Mouse (Mus musculus) forebrain, embryonic 11.5 days (tissue): ENCODE measurements around the gene Jag2. TPM values are rescaled to one million over a fixed set of nuclear protein-coding genes. Genes with fewer than 3 reads are reported as not detected.

Source experiments
- ATAC-seq: fragments of 200-750 bp; cut with Nextera tagmentation; replicated peaks from 2 replicates; pipeline ENCODE4 v1.8.0; 2017; ENCODE audit warnings: moderate TSS enrichment; ENCODE audit not compliant: low FRiP score
- DNase-seq: peaks from one replicate; pipeline ENCODE4 v3.0.0-alpha.2; 2017; ENCODE audit warnings: low spot score
- H3K27ac ChIP-seq: fragments of 300-500 bp; sonication (generic); 2 replicates; pipeline ENCODE4 v1.5.1; 2014; ENCODE audit warnings: low read depth, low read length
- H3K27me3 ChIP-seq: fragments of 300-500 bp; sonication (generic); 2 replicates; pipeline ENCODE4 v1.6.1; 2014; ENCODE audit warnings: mild to moderate bottlenecking, low read length, mixed read lengths; ENCODE audit not compliant: control insufficient read depth, insufficient read depth
- H3K36me3 ChIP-seq: fragments of 300-500 bp; sonication (generic); 2 replicates; pipeline ENCODE4 v1.6.1; 2014; ENCODE audit warnings: mild to moderate bottlenecking, low read length, moderate library complexity, mixed read lengths; ENCODE audit not compliant: control insufficient read depth, insufficient read depth
- H3K4me1 ChIP-seq: fragments of 300-500 bp; sonication (generic); replicated peaks from 2 replicates; pipeline ENCODE4 v1.6.1; 2014; ENCODE audit warnings: low read length, mixed read lengths; ENCODE audit not compliant: control insufficient read depth, insufficient read depth
- H3K4me2 ChIP-seq: fragments of 300-500 bp; sonication (generic); 2 replicates; pipeline ENCODE4 v1.6.1; 2014; ENCODE audit warnings: low read depth, mild to moderate bottlenecking, low read length, moderate library complexity, mixed read lengths; ENCODE audit not compliant: severe bottlenecking
- H3K4me3 ChIP-seq: fragments of 300-500 bp; sonication (generic); 2 replicates; pipeline ENCODE4 v1.5.1; 2014; ENCODE audit warnings: low read depth, low read length
- H3K9ac ChIP-seq: fragments of 300-500 bp; sonication (generic); 2 replicates; pipeline ENCODE4 v1.6.1; 2014; ENCODE audit warnings: low read length
- H3K9me3 ChIP-seq: fragments of 300-500 bp; sonication (generic); 2 replicates; pipeline ENCODE4 v1.6.1; 2016; ENCODE audit warnings: low read length, mixed read lengths; ENCODE audit not compliant: control insufficient read depth
- WGBS: fragments of 180-500 bp; shearing (Covaris S2); extraction: QIAGEN DNeasy Blood & Tissue Kit; methylation state at CpG from one replicate; pipeline ENCODE4 v1.1.7; 2014; 5-methylcytosine and 5-hydroxymethylcytosine counted together
- polyA plus RNA-seq: library from polyadenylated mRNA; unstranded; fragments of >200 nt; fragmentation: Nextera tagmentation; extraction: Ambion mirVana; gene quantifications from 2 replicates; pipeline ENCODE4 v1.2.1, GENCODE M21; 2014

Gene Jag2
- polyA plus RNA-seq: 3.2 and 4.3 TPM in 2 replicates

DNA sequence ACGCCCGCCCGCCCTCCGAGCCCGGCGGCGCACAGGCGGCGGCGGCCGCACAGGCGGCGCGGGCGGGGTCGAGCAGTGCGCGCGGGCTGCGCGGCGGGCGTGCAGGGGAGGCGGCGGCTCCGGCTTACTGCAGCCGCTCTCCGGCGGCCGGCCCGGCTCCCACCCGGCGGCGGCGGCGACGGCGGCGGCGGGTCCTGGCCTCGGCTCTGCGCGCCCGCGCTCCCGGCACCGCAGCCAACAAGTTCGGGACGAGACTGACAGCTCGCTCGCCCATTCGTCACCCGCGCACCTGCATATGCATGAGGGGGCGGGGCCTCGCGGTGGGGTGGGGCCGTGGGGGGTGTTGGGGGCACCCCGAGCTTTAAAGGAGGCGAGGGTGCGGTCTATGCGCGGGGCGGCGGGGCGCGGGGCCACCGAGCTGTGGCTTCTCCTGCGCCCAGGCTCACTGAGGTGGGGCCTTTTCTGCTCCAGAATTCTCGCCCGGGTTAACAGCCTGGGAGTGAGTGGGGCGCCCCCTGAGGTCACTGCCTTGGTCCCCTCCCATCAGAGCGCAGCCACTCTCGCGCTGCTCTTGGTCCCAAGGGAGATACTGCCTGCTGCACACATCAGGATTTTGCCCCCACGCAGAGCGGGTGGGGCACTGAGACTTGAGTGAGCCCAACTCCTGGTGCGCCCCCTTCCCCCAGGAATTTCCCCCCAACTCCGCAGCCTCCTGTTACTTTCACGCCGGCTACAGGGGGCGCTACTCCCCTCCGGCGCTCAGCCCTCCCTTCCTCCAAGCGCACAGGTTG, at the start of gene Jag2:
Jag2 (minus strand) TSS at position 215 of the 791 bp plus-strand sequence.
- Histone ChIP-seq H3K9ac (peak within 1 kb of the TSS; percentile 51), H3K9me3 (no peaks in the 10 kb centered on the region), H3K27me3 (peaks cover 33% of the 10 kb centered on the region), H3K36me3 (no peaks in the 10 kb centered on the region), H3K4me2 (peak within 1 kb of the TSS; percentile 82), H3K27ac (no peak within 1 kb of the TSS), H3K4me3 (peak within 1 kb of the TSS; percentile 54), H3K4me1 (peaks cover 13% of the 10 kb centered on the region; the same call in 1 of the 2 replicates)
- DNase-seq (peak; percentile 79), ATAC-seq (peak; percentile 45)
- WGBS: under 1% methylated on average over 50 of the region's 85 CpGs

- Histone ChIP-seq H3K27ac (no peak overlapping the region), H3K4me1 (no peaks in the 10 kb centered on the region; the same call in 1 of the 2 replicates), H3K27me3 (no peaks in the 10 kb centered on the region), H3K4me2 (peak overlapping the region; percentile 84), H3K9ac (peak overlapping the region; percentile 84), H3K4me3 (peak overlapping the region; percentile 71), H3K36me3 (peaks cover 4% of the 10 kb centered on the region), H3K9me3 (no peaks in the 10 kb centered on the region)
- DNase-seq (no peak), ATAC-seq (no peak; the same call in 1 of the 2 replicates)
- 45% methylated on average over 12 of the region's 12 CpGs for WGBS
These were observed 47.6 kb upstream of the Jag2 start for GRCm38 (mm10) chr12:112977156-112977555.

GRCm38 (mm10) chr12:112976371-112977073, 46.9 kb upstream of the Jag2 start, which contains the start of gene Btbd6:
Gene Btbd6, plus strand, starts transcription at chr12:112976482.
- Histone ChIP-seq H3K27me3 (no peaks in the 10 kb centered on the region), H3K9ac (peak within 1 kb of the TSS; percentile 84), H3K36me3 (peaks cover 4% of the 10 kb centered on the region), H3K4me2 (peak within 1 kb of the TSS; percentile 84), H3K4me1 (no peaks in the 10 kb centered on the region; the same call in 1 of the 2 replicates), H3K9me3 (no peaks in the 10 kb centered on the region), H3K27ac (peak within 1 kb of the TSS; percentile 41), H3K4me3 (peak within 1 kb of the TSS; percentile 71)
- DNase-seq: peak; percentile 93
- peak; percentile 95 for ATAC-seq
- WGBS: under 1% methylated on average over 78 of the region's 80 CpGs

- Histone ChIP-seq H3K4me2 (no peak overlapping the region), H3K4me3 (no peak overlapping the region), H3K27ac (no peak overlapping the region), H3K9me3 (no peaks in the 10 kb centered on the region), H3K27me3 (no peaks in the 10 kb centered on the region), H3K36me3 (peaks cover 6% of the 10 kb centered on the region), H3K9ac (no peak overlapping the region), H3K4me1 (no peaks in the 10 kb centered on the region; the same call in 1 of the 2 replicates)
- WGBS: 91% methylated on average over 9 of the region's 9 CpGs
- DNase-seq (no peak), ATAC-seq (no peak)
These were observed 45.2 kb upstream of the Jag2 start for GRCm38 (mm10) chr12:112974736-112975135.

DNA sequence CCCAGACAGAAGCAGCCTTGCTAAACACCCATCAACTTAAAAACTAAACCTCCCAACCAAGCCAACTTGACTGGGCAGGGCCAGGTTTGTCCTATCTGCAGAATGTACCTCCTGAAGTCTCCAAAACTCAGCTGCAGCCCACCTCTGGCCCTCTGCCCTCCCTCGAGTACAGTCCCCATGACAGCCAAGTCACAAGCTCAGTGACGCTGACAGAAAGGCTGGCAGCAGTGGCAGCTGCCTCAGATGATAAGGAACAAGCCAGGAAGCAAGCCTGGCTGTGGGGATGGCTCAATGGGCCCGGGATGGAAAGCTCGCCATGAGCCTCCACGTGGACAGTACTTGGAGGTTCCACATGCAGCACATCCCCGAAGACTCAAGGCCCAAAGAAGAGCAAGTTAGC, 40.0 kb upstream of the Jag2 start:
- H3K4me3 ChIP-seq: no peak overlapping the region
- ATAC-seq (no peak), DNase-seq (no peak)
- no peak overlapping the region for H3K4me2 ChIP-seq
- H3K9ac ChIP-seq: no peak overlapping the region
- WGBS: 93% methylated on average over 6 of the region's 6 CpGs
- peaks cover 15% of the 10 kb centered on the region; the same call in 1 of the 2 replicates for H3K36me3 ChIP-seq
- H3K4me1 ChIP-seq: no peaks in the 10 kb centered on the region
- no peak overlapping the region for H3K27ac ChIP-seq
- no peaks in the 10 kb centered on the region for H3K27me3 ChIP-seq
- no peaks in the 10 kb centered on the region for H3K9me3 ChIP-seq

GRCm38 (mm10) chr12:112968943-112969342, 39.4 kb upstream of the Jag2 start:
- H3K27me3 ChIP-seq: no peaks in the 10 kb centered on the region
- H3K9me3 ChIP-seq: no peaks in the 10 kb centered on the region
- no peak overlapping the region for H3K4me2 ChIP-seq
- DNase-seq: no peak
- H3K9ac ChIP-seq: no peak overlapping the region
- no peak for ATAC-seq
- H3K27ac ChIP-seq: no peak overlapping the region
- peaks cover 18% of the 10 kb centered on the region; the same call in 1 of the 2 replicates for H3K36me3 ChIP-seq
- H3K4me3 ChIP-seq: no peak overlapping the region
- 81% methylated on average over 8 of the region's 8 CpGs for WGBS
- no peaks in the 10 kb centered on the region for H3K4me1 ChIP-seq

- no peak for ATAC-seq
These were observed 36.2 kb upstream of the Jag2 start for GRCm38 (mm10) chr12:112965783-112966182.

GRCm38 (mm10) chr12:112961872-112962271, 32.3 kb upstream of the Jag2 start:
- Histone ChIP-seq H3K4me3 (no peak overlapping the region), H3K9me3 (no peaks in the 10 kb centered on the region), H3K27ac (no peak overlapping the region), H3K36me3 (peaks cover 19% of the 10 kb centered on the region; the same call in 1 of the 2 replicates), H3K27me3 (no peaks in the 10 kb centered on the region), H3K4me2 (no peak overlapping the region), H3K4me1 (no peaks in the 10 kb centered on the region), H3K9ac (no peak overlapping the region)
- WGBS: 88% methylated on average over 5 of the region's 5 CpGs
- ATAC-seq: no peak
- DNase-seq: no peak

More at GRCm38 (mm10) chr12:112965783-112966182, 36.2 kb upstream of the Jag2 start:
- Histone ChIP-seq H3K9me3 (no peaks in the 10 kb centered on the region), H3K27me3 (no peaks in the 10 kb centered on the region), H3K36me3 (peaks cover 23% of the 10 kb centered on the region; the same call in 1 of the 2 replicates), H3K27ac (no peak overlapping the region), H3K4me1 (no peaks in the 10 kb centered on the region), H3K4me3 (no peak overlapping the region), H3K4me2 (no peak overlapping the region), H3K9ac (no peak overlapping the region)
- WGBS: 92% methylated on average over 13 of the region's 13 CpGs
- no peak for DNase-seq
